9 mouse cellular contexts compared by ENCODE assay signal in the genomic region with DNA sequence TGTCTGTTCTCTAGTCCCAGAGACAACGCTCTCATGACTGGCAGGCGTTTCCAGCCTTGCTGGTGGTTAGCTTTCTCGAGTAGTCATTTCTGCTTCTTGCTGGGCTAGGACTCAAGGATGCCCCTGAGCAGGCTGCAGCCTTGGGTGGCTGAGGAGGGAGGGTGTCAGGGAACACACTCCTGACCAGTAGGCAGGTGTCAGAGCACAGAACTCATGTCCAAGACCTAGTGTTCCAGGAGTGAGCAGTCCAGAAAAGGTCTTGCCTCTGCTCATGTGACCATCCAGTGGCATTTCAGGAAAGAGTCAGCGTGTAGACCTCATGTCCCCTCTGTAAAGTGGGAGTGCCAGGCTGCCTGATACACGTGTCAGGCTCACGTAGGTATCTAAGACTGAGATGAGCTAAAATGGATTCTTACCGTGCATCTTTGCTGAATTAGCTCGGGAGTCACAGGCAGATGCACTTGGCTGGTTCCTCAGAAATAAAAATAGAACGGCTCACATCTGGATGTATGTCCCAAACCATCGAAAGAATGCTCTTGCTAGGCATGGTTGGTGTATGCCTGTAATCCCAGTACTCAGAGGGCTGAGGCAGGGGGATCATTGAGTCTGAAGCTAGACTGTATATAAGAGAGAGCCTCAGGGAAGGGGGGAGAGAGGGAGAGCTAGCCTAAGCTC.
DNase-seq lines count a peak whose midpoint lies in the region; ATAC-seq and TF ChIP-seq lines count a peak whose summit lies in the region.
"Had no signal": no experiment of that assay in that cellular context is flagged by ENCODE, and none has a peak within 500 bp of the region (broad histone marks: within the 10 kb centered on the region; RNA-seq: fewer than 3 reads in every experiment).

No protein-coding gene starts in this region.

- TF ChIP-seq CTCF in gastrocnemius, adult 2 months (IDR thresholded peaks at IDR 0.05): no peak
- TF ChIP-seq CTCF in stomach, postnatal 0 days (IDR thresholded peaks at IDR 0.05; ENCODE audit: low read depth): no peak

- H3K27ac ChIP-seq in gastrocnemius, adult 2 months: peak overlapping the region; percentile 40; the same call in 1 of the 2 replicates
- peak overlapping the region; percentile 28; the same call in 1 of the 2 replicates for H3K27ac ChIP-seq in stomach, embryonic 14.5 days (ENCODE audit: low read length)
- H3K27ac ChIP-seq in stomach, postnatal 0 days (replicated peaks): no peak overlapping the region
- peak overlapping the region; percentile 82 for H3K27ac ChIP-seq in limb, embryonic 15.5 days
- H3K27ac ChIP-seq in stomach, embryonic 16.5 days (ENCODE audit: low read length): peak overlapping the region; percentile 38; the same call in 1 of the 2 replicates

- whole genome bisulfite sequencing in stomach, embryonic 14.5 days: 55% methylated on average over 10 of the region's 10 CpGs
- 46% methylated on average over 10 of the region's 10 CpGs for WGBS in stomach, postnatal 0 days
- WGBS in limb, embryonic 15.5 days: 32% methylated on average over 10 of the region's 10 CpGs
- WGBS in stomach, embryonic 16.5 days: 50% methylated on average over 10 of the region's 10 CpGs

- H3K4me3 ChIP-seq in gastrocnemius, adult 2 months: no peak overlapping the region
- no peak overlapping the region for H3K4me3 ChIP-seq in stomach, embryonic 14.5 days (ENCODE audit: low read depth, low read length)
- H3K4me3 ChIP-seq in stomach, postnatal 0 days (ENCODE audit: low read depth, low read length): no peak overlapping the region
- H3K4me3 ChIP-seq in limb, embryonic 15.5 days: no peak overlapping the region
- H3K4me3 ChIP-seq in stomach, embryonic 16.5 days (replicated peaks; ENCODE audit: low read length): no peak overlapping the region

- intact Hi-C loops in gastrocnemius, adult 2 months (cut with DNase I): no loop called here

- H3K9me3 ChIP-seq in stomach, embryonic 14.5 days (ENCODE audit: control insufficient read depth, low read depth, low read length): no peaks in the 10 kb centered on the region
- H3K9me3 ChIP-seq in stomach, postnatal 0 days (ENCODE audit: control insufficient read depth, low read length): no peaks in the 10 kb centered on the region
- H3K9me3 ChIP-seq in limb, embryonic 15.5 days: no peaks in the 10 kb centered on the region
- no peaks in the 10 kb centered on the region for H3K9me3 ChIP-seq in stomach, embryonic 16.5 days (replicated peaks; ENCODE audit: control insufficient read depth, low read length)

- no peak for ATAC-seq in stomach, embryonic 14.5 days (ENCODE audit: insufficient number of reproducible peaks, insufficient read depth, low FRiP score, low read depth)
- no peak for ATAC-seq in stomach, postnatal 0 days (ENCODE audit: low FRiP score, low TSS enrichment)
- ATAC-seq in limb, embryonic 15.5 days (ENCODE audit: insufficient number of reproducible peaks, low FRiP score, low TSS enrichment, low read depth): no peak
- no peak for ATAC-seq in stomach, embryonic 16.5 days (ENCODE audit: insufficient read depth, low FRiP score)

- no peak overlapping the region for H3K4me2 ChIP-seq in stomach, embryonic 14.5 days (replicated peaks; ENCODE audit: low read depth, low read length)
- no peak overlapping the region for H3K4me2 ChIP-seq in stomach, postnatal 0 days (replicated peaks; ENCODE audit: low read depth)
- H3K4me2 ChIP-seq in limb, embryonic 15.5 days: no peak overlapping the region
- no peak overlapping the region for H3K4me2 ChIP-seq in stomach, embryonic 16.5 days (ENCODE audit: low read depth, low read length)

- peaks cover 71% of the 10 kb centered on the region for H3K4me1 ChIP-seq in stomach, embryonic 14.5 days (ENCODE audit: control insufficient read depth, insufficient read depth, low read length)
- peaks cover 15% of the 10 kb centered on the region for H3K4me1 ChIP-seq in stomach, postnatal 0 days (replicated peaks; ENCODE audit: control insufficient read depth, insufficient read depth)
- H3K4me1 ChIP-seq in limb, embryonic 15.5 days: peaks cover 70% of the 10 kb centered on the region
- H3K4me1 ChIP-seq in stomach, embryonic 16.5 days (ENCODE audit: control insufficient read depth, insufficient read depth, low read length): peaks cover 70% of the 10 kb centered on the region

- H3K27me3 ChIP-seq in stomach, embryonic 14.5 days (ENCODE audit: control insufficient read depth, insufficient read depth, low read length): no peaks in the 10 kb centered on the region
- no peaks in the 10 kb centered on the region for H3K27me3 ChIP-seq in stomach, postnatal 0 days (ENCODE audit: control insufficient read depth, insufficient read depth, low read length)
- H3K27me3 ChIP-seq in limb, embryonic 15.5 days: no peaks in the 10 kb centered on the region
- no peaks in the 10 kb centered on the region for H3K27me3 ChIP-seq in stomach, embryonic 16.5 days (ENCODE audit: control insufficient read depth, insufficient read depth, low read length)

- TF ChIP-seq EP300 in stomach, postnatal 0 days (optimal IDR thresholded peaks at IDR 0.05): no peak

- no peak overlapping the region for H3K9ac ChIP-seq in stomach, embryonic 14.5 days (replicated peaks; ENCODE audit: low read depth, low read length)
- no peak overlapping the region for H3K9ac ChIP-seq in stomach, postnatal 0 days (ENCODE audit: low read length)
- H3K9ac ChIP-seq in limb, embryonic 15.5 days: no peak overlapping the region
- peak overlapping the region; percentile 40; the same call in 1 of the 2 replicates for H3K9ac ChIP-seq in stomach, embryonic 16.5 days (ENCODE audit: low read length)

- peaks cover 16% of the 10 kb centered on the region for H3K36me3 ChIP-seq in stomach, embryonic 14.5 days (ENCODE audit: control insufficient read depth, insufficient read depth, low read length)
- H3K36me3 ChIP-seq in stomach, postnatal 0 days (ENCODE audit: control insufficient read depth, insufficient read depth, low read length): peaks cover 11% of the 10 kb centered on the region
- peaks cover 24% of the 10 kb centered on the region for H3K36me3 ChIP-seq in limb, embryonic 15.5 days
- peaks cover 14% of the 10 kb centered on the region for H3K36me3 ChIP-seq in stomach, embryonic 16.5 days (ENCODE audit: control insufficient read depth, insufficient read depth, low read length)

- no peak for DNase-seq in gastrocnemius, adult 2 months
- no peak for DNase-seq in gastrocnemius, postnatal 10 days
- no peak for DNase-seq in stomach, postnatal 0 days (ENCODE audit: low spot score)
- DNase-seq in kidney, postnatal 25 days: no peak
- no peak for DNase-seq in urinary bladder, adult 18-20 months (ENCODE audit: low spot score in 2 of 2)
- DNase-seq: lung, postnatal 14 days had no signal
